Mouse (Mus musculus) large intestine, adult 2 months (tissue): ENCODE results near the gene Calcoco1. TPM values are rescaled to one million over a fixed set of nuclear protein-coding genes. Genes with fewer than 3 reads are reported as not detected.

Experiments
- polyA plus RNA-seq: library from polyadenylated mRNA; depleted of rRNA; stranded (reverse); fragments of >200 nt; gene quantifications from 2 replicates; pipeline ENCODE4 v1.2.3, GENCODE M21; 2012; rRNA removed

The Calcoco1 gene
- polyA plus RNA-seq, 1 experiment: 11.2 TPM

Other genes with a start within 250 kb of the Calcoco1 start
- not detected in 2 replicates for gene Gm10337, start 218.5 kb downstream of the Calcoco1 start, polyA plus RNA-seq
- 2.6 and 2.7 TPM in 2 replicates for gene Map3k12, start 205.1 kb downstream of the Calcoco1 start, polyA plus RNA-seq
- 82.8 and 89.5 TPM in 2 replicates for gene Tarbp2, start 204.0 kb downstream of the Calcoco1 start, polyA plus RNA-seq
- gene Npff, start 197.2 kb downstream of the Calcoco1 start, polyA plus RNA-seq: 3.1 and 3.6 TPM in 2 replicates
- gene Gm28047, start 97.1 kb downstream of the Calcoco1 start, polyA plus RNA-seq: not detected in 2 replicates
- 45.0 and 47.4 TPM in 2 replicates for gene Atf7, start 96.7 kb downstream of the Calcoco1 start, polyA plus RNA-seq
- gene Atp5g2, start 49.8 kb downstream of the Calcoco1 start, polyA plus RNA-seq: 376 and 414 TPM in 2 replicates
- not detected in 2 replicates for gene Hoxc13, start 198.9 kb upstream of the Calcoco1 start, polyA plus RNA-seq
- gene Hoxc12, start 214.6 kb upstream of the Calcoco1 start, polyA plus RNA-seq: not detected in 2 replicates
- gene Hoxc11, start 232.2 kb upstream of the Calcoco1 start, polyA plus RNA-seq: not detected in 2 replicates
- 0.07 TPM in 1 of 2 replicates, not detected in the other for gene Hoxc10, start 244.6 kb upstream of the Calcoco1 start, polyA plus RNA-seq
- gene Hoxc5, start 245.3 kb upstream of the Calcoco1 start, polyA plus RNA-seq: 1.5 and 1.7 TPM in 2 replicates